Mouse (Mus musculus): ENCODE results near the gene Zc3h15. TPM values are rescaled to one million over a fixed set of nuclear protein-coding genes. Genes with fewer than 3 reads are reported as not detected.

Zc3h15 gene
- total and polyA plus RNA-seq, 3 experiments, result 144 to 194 TPM; not detected in 1

DNA sequence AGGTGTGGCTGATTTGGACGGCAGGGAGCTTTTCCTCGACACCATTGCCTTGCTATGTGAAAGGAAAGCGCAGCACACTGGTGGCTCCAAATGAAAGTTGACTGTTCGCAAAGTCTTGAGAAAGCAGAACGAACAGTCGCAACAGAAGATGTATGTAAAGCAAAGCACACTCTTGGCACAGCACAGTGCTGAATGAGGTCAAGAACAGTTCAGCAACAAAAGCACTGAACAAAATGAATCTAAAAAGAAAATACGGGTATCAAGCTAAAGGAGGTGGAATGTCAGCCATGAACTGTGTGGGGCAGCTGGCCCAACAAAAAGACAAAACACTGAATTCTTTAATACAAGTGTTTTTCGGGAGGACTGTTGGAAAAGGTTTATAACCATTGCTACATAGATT, 37.1 kb downstream of the Zc3h15 start:
- H3K79me2 ChIP-seq (ENCODE audit: control insufficient read depth, insufficient read depth, low read length, poor library complexity), result no peaks in the 10 kb centered on the region
- H3K9ac ChIP-seq (ENCODE audit: control insufficient read depth, low read depth, low read length, poor library complexity, severe bottlenecking), result no peak overlapping the region
- no peak overlapping the region for H3K4me3 ChIP-seq (ENCODE audit: control insufficient read depth in 1 of 2, insufficient read depth in 1 of 2, low read depth in 2 of 2, low read length in 2 of 2)
- no peaks in the 10 kb centered on the region for H3K9me3 ChIP-seq (replicated peaks; ENCODE audit: insufficient read depth, low read length)
- TF ChIP-seq TAL1 (IDR thresholded peaks at IDR 0.05; ENCODE audit: low read length) (no peak), GATA1 (IDR thresholded peaks at IDR 0.05; ENCODE audit: low read depth, low read length) (no peak), POLR2A (IDR thresholded peaks at IDR 0.05; ENCODE audit: control insufficient read depth in 1 of 2, insufficient read depth in 1 of 2, low read depth in 1 of 2, low read length in 2 of 2, poor library complexity in 1 of 2) (no peak), SMC3 (IDR thresholded peaks at IDR 0.05; ENCODE audit: low read depth, low read length) (no peak), HCFC1 (IDR thresholded peaks at IDR 0.05; ENCODE audit: low read depth, low read length) (no peak), POLR2AphosphoS5 (IDR thresholded peaks at IDR 0.05; ENCODE audit: borderline replicate concordance, low read depth, low read length) (no peak), ZMIZ1 (IDR thresholded peaks at IDR 0.05; ENCODE audit: low read depth, low read length) (no peak), E2F4 (IDR thresholded peaks at IDR 0.05; ENCODE audit: borderline replicate concordance, low read depth, low read length) (no peak), ETS1 (IDR thresholded peaks at IDR 0.05; ENCODE audit: low read depth, low read length) (no peak), KAT2A (conservative IDR thresholded peaks at IDR 0.05; ENCODE audit: low read depth, low read length) (no peak), NRF1 (IDR thresholded peaks at IDR 0.05; ENCODE audit: insufficient read depth, low read depth, low read length, poor library complexity, severe bottlenecking) (no peak), BHLHE40 (IDR thresholded peaks at IDR 0.05; ENCODE audit: borderline replicate concordance, low read depth, low read length) (no peak), USF2 (IDR thresholded peaks at IDR 0.05; ENCODE audit: borderline replicate concordance in 1 of 2, insufficient read depth in 1 of 2, low read depth in 1 of 2, low read length in 2 of 2) (no peak), USF1 (IDR thresholded peaks at IDR 0.05; ENCODE audit: low read depth, low read length) (no peak), ZKSCAN1 (IDR thresholded peaks at IDR 0.05; ENCODE audit: low read depth, low read length) (no peak), CHD1 (IDR thresholded peaks at IDR 0.05; ENCODE audit: low read depth, low read length) (no peak), ZNF384 (IDR thresholded peaks at IDR 0.05; ENCODE audit: low read depth, low read length) (no peak)
- H3K36me3 ChIP-seq (ENCODE audit: control insufficient read depth in 1 of 2, insufficient read depth in 2 of 2, low read length in 2 of 2), result no peaks in the 10 kb centered on the region
- no peaks in the 10 kb centered on the region for H3K4me1 ChIP-seq (ENCODE audit: control insufficient read depth in 1 of 2, insufficient read depth in 2 of 2, low read length in 2 of 2)
- no peak for DNase-seq (ENCODE audit: low read depth, low spot score)
- no peak overlapping the region for H3K27ac ChIP-seq (ENCODE audit: control insufficient read depth, low read depth, low read length)
- H3K27me3 ChIP-seq (ENCODE audit: control insufficient read depth in 1 of 2, insufficient read depth in 2 of 2, low read length in 2 of 2), result no peaks in the 10 kb centered on the region

DNA sequence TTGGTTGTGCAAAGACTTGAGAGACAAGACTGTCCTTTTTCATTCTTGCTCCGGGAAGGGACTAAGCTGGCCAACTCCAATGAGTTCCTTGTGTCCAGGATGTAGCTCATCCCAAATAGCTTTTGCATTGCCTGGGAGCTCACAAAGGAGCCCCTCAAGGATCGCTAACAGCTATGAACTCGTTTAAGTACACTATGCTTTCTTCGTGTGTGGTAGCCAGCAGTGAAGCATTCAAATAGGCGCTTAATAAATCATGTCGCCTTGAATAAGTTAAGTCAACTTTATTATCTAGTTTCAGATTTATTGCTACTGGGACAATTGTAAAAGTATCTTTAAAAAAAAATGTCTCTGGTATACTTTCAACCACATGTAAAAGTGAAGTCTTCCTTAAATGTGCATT, 37.5 kb downstream of the Zc3h15 start:
- no peak overlapping the region for H3K9ac ChIP-seq (ENCODE audit: control insufficient read depth, low read depth, low read length, poor library complexity, severe bottlenecking)
- TF ChIP-seq TBP (IDR thresholded peaks at IDR 0.05; ENCODE audit: low read depth, low read length) (no peak), GATA1 (IDR thresholded peaks at IDR 0.05; ENCODE audit: low read depth, low read length) (no peak), MXI1 (IDR thresholded peaks at IDR 0.05; ENCODE audit: low read depth, low read length) (no peak), CTCF (IDR thresholded peaks at IDR 0.05 in 2 of 3, conservative IDR thresholded peaks at IDR 0.05 in 1 of 3; ENCODE audit: control insufficient read depth in 1 of 3, insufficient read depth in 1 of 3, low read depth in 2 of 3, low read length in 3 of 3, poor library complexity in 1 of 3, severe bottlenecking in 1 of 3) (no peak), SMC3 (IDR thresholded peaks at IDR 0.05; ENCODE audit: low read depth, low read length) (no peak), MAZ (IDR thresholded peaks at IDR 0.05; ENCODE audit: low read depth, low read length) (no peak), CHD1 (IDR thresholded peaks at IDR 0.05; ENCODE audit: low read depth, low read length) (no peak), GABPA (IDR thresholded peaks at IDR 0.05; ENCODE audit: low read depth, low read length) (no peak), RCOR1 (IDR thresholded peaks at IDR 0.05; ENCODE audit: low read depth, low read length) (no peak), MYC (IDR thresholded peaks at IDR 0.05; ENCODE audit: low read depth, low read length) (no peak), MAFK (IDR thresholded peaks at IDR 0.05; ENCODE audit: borderline replicate concordance, low read depth, low read length) (no peak), ETS1 (IDR thresholded peaks at IDR 0.05; ENCODE audit: low read depth, low read length) (no peak), MEF2A (IDR thresholded peaks at IDR 0.05; ENCODE audit: extremely low read depth, insufficient replicate concordance, low read depth, low read length, poor library complexity, severe bottlenecking) (no peak), SIN3A (IDR thresholded peaks at IDR 0.05; ENCODE audit: low read length) (no peak), KAT2A (conservative IDR thresholded peaks at IDR 0.05; ENCODE audit: low read depth, low read length) (no peak), NELFE (IDR thresholded peaks at IDR 0.05; ENCODE audit: low read depth, low read length) (no peak)
- H3K36me3 ChIP-seq (ENCODE audit: control insufficient read depth in 1 of 2, insufficient read depth in 2 of 2, low read length in 2 of 2), result no peaks in the 10 kb centered on the region
- H3K4me1 ChIP-seq (ENCODE audit: control insufficient read depth in 1 of 2, insufficient read depth in 2 of 2, low read length in 2 of 2), result no peaks in the 10 kb centered on the region
- no peaks in the 10 kb centered on the region for H3K79me2 ChIP-seq (ENCODE audit: control insufficient read depth, insufficient read depth, low read length, poor library complexity)
- no peaks in the 10 kb centered on the region for H3K27me3 ChIP-seq (ENCODE audit: control insufficient read depth in 1 of 2, insufficient read depth in 2 of 2, low read length in 2 of 2)
- no peak overlapping the region for H3K4me3 ChIP-seq (ENCODE audit: control insufficient read depth in 1 of 2, insufficient read depth in 1 of 2, low read depth in 2 of 2, low read length in 2 of 2)
- H3K27ac ChIP-seq (ENCODE audit: control insufficient read depth, low read depth, low read length), result no peak overlapping the region
- no peak for DNase-seq (ENCODE audit: low read depth, low spot score)
- no peaks in the 10 kb centered on the region for H3K9me3 ChIP-seq (replicated peaks; ENCODE audit: insufficient read depth, low read length)
